Mouse (Mus musculus) MEL (cell line): ENCODE results near the gene St3gal2.
"Not testable (repeated sequence)": the region's sequence is repeated elsewhere in the genome, so short reads cannot be mapped to it uniquely, and the experiment has no call there.

Source experiments
- BHLHE40 ChIP-seq: IDR thresholded peaks from 2 replicates; pipeline ENCODE4 v1.6.1; 2012; ENCODE audit warnings: low read depth, mild to moderate bottlenecking, inconsistent platforms, low read length, improper control_type of control experiment, borderline replicate concordance
- CHD2 ChIP-seq: IDR thresholded peaks from 2 replicates; pipeline ENCODE4 v1.6.1; 2011; ENCODE audit warnings: low read length, improper control_type of control experiment
- CTCF ChIP-seq, 3 experiments: IDR thresholded peaks in 2 of 3; conservative IDR thresholded peaks in 1 of 3; 2 replicates each; pipeline ENCODE4 v1.5.1; 2011 to 2012; ENCODE audit warnings: low read length in 3 of 3, low read depth in 2 of 3, mild to moderate bottlenecking in 2 of 3, improper control_type of control experiment in 1 of 3, inconsistent platforms in 1 of 3, mixed read lengths in 1 of 3, moderate library complexity in 1 of 3; ENCODE audit not compliant: control insufficient read depth in 1 of 3, insufficient read depth in 1 of 3, poor library complexity in 1 of 3, severe bottlenecking in 1 of 3
- ELF1 ChIP-seq: IDR thresholded peaks from 2 replicates; pipeline ENCODE4 v1.6.1; 2014; ENCODE audit warnings: low read depth, mild to moderate bottlenecking, inconsistent platforms, low read length, improper control_type of control experiment, moderate library complexity
- EP300 ChIP-seq, 2 experiments: IDR thresholded peaks; 2 replicates each; pipeline ENCODE4 v1.6.1; 2011; ENCODE audit warnings: improper control_type of control experiment in 2 of 2, low read length in 2 of 2, low read depth in 1 of 2, mild to moderate bottlenecking in 1 of 2
- GATA1 ChIP-seq: IDR thresholded peaks from 2 replicates; pipeline ENCODE4 v1.6.1; 2011; ENCODE audit warnings: low read depth, low read length, improper control_type of control experiment
- KAT2A ChIP-seq: conservative IDR thresholded peaks from 2 replicates; pipeline ENCODE4 v1.6.1; 2012; ENCODE audit warnings: low read depth, low read length, improper control_type of control experiment, inconsistent platforms
- POLR2A ChIP-seq, 2 experiments: IDR thresholded peaks; 2 replicates each; pipeline ENCODE4 v1.6.1; 2011 to 2012; ENCODE audit warnings: low read length in 2 of 2, mild to moderate bottlenecking in 2 of 2, control low read depth in 1 of 2, improper control_type of control experiment in 1 of 2, low read depth in 1 of 2, moderate library complexity in 1 of 2; ENCODE audit not compliant: control insufficient read depth in 1 of 2, insufficient read depth in 1 of 2, poor library complexity in 1 of 2
- POLR2AphosphoS5 ChIP-seq: IDR thresholded peaks from 2 replicates; pipeline ENCODE4 v1.6.1; 2012; ENCODE audit warnings: low read depth, borderline replicate concordance, mild to moderate bottlenecking, inconsistent platforms, low read length, moderate library complexity, mixed read lengths
- TBP ChIP-seq: IDR thresholded peaks from 2 replicates; pipeline ENCODE4 v1.8.0; 2011; ENCODE audit warnings: low read depth, low read length, improper control_type of control experiment
- UBTF ChIP-seq: IDR thresholded peaks from 2 replicates; pipeline ENCODE4 v1.6.1; 2012; ENCODE audit warnings: low read depth, mild to moderate bottlenecking, inconsistent platforms, low read length, improper control_type of control experiment, moderate library complexity, borderline replicate concordance; ENCODE audit not compliant: insufficient read depth

DNA sequence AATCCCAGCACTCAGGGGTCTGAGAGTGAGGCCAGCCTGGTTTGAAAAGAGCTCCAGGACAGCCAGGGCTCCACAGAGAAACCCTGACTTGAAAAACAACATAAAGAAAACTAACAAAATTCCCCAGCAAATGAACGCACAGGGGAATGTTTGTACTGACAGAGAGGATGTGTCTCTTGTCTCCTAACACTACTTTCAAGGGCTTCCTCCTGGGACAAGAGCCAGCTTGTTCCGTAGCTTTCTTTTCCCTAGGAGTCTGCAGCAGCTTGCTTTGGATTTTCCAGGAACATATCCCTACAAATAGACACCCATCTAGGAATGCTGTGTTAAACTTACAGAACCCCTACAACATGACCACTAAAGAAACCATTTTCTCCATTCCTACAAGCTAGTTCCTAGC lies 58.3 kb downstream of the St3gal2 start:
- not testable (repeated sequence) for TF ChIP-seq EP300 (IDR thresholded peaks at IDR 0.05; ENCODE audit: low read depth in 1 of 2, low read length in 2 of 2); CHD2; CTCF (IDR thresholded peaks at IDR 0.05 in 2 of 3, conservative IDR thresholded peaks at IDR 0.05 in 1 of 3; ENCODE audit: control insufficient read depth in 1 of 3, insufficient read depth in 1 of 3, low read depth in 2 of 3, low read length in 3 of 3, poor library complexity in 1 of 3, severe bottlenecking in 1 of 3); GATA1; ELF1; POLR2A (IDR thresholded peaks at IDR 0.05; ENCODE audit: control insufficient read depth in 1 of 2, insufficient read depth in 1 of 2, low read depth in 1 of 2, low read length in 2 of 2, poor library complexity in 1 of 2); POLR2AphosphoS5; KAT2A; UBTF; BHLHE40; TBP
